ENCODE assay signal across 19 mouse cellular contexts in genomic region chr1:172212776-172213175, GRCm38 (mm10). TPM values are rescaled to one million over a fixed set of nuclear protein-coding genes. Genes with fewer than 3 reads are reported as not detected.
A peak's percentile ranks its signal among the peaks of the same experiment; 100 is the strongest.
DNase-seq lines count a peak whose midpoint lies in the region; ATAC-seq and TF ChIP-seq lines count a peak whose summit lies in the region.
"Had no signal": no experiment of that assay in that cellular context is flagged by ENCODE, and none has a peak within 500 bp of the region (broad histone marks: within the 10 kb centered on the region; RNA-seq: fewer than 3 reads in every experiment).

No protein-coding gene starts in this region.

- H3K9ac ChIP-seq in heart, embryonic 11.5 days (ENCODE audit: low read depth, low read length), result 0 out of 2 replicates have a peak overlapping the region, but pooled peaks have one; percentile 34
- no peak overlapping the region for H3K9ac ChIP-seq in kidney, embryonic 16.5 days (replicated peaks; ENCODE audit: low read length)
- peak overlapping the region; percentile 35; the same call in 1 of the 2 replicates for H3K9ac ChIP-seq in ES-E14 (ENCODE audit: insufficient read depth, low read depth, low read length, poor library complexity, severe bottlenecking)
- H3K9ac ChIP-seq: liver, embryonic 15.5 days had no signal

- H3K9me3 ChIP-seq in heart, embryonic 11.5 days (replicated peaks; ENCODE audit: control insufficient read depth, low read length), result no peaks in the 10 kb centered on the region
- no peaks in the 10 kb centered on the region for H3K9me3 ChIP-seq in kidney, embryonic 16.5 days (ENCODE audit: low read length)
- no peaks in the 10 kb centered on the region for H3K9me3 ChIP-seq in ES-E14 (ENCODE audit: control insufficient read depth, insufficient read depth, low read depth, low read length)
- no peaks in the 10 kb centered on the region for H3K9me3 ChIP-seq in limb, embryonic 10.5 days (replicated peaks)
- H3K9me3 ChIP-seq: liver, embryonic 15.5 days; megakaryocyte, embryonic 14.5 days had no signal

- no peak for ATAC-seq in heart, embryonic 11.5 days (replicated peaks; ENCODE audit: insufficient number of reproducible peaks, low FRiP score, low TSS enrichment)
- no peak for ATAC-seq in kidney, embryonic 16.5 days (ENCODE audit: low FRiP score, low TSS enrichment)

- H3K27me3 ChIP-seq in heart, embryonic 11.5 days (ENCODE audit: control insufficient read depth, insufficient read depth, low read length), result no peaks in the 10 kb centered on the region
- no peaks in the 10 kb centered on the region for H3K27me3 ChIP-seq in kidney, embryonic 16.5 days (ENCODE audit: insufficient read depth, low read length)
- H3K27me3 ChIP-seq in limb, embryonic 10.5 days (ENCODE audit: low read depth, poor library complexity, severe bottlenecking), result no peaks in the 10 kb centered on the region
- H3K27me3 ChIP-seq: liver, embryonic 15.5 days had no signal

- in situ Hi-C loops in ES-E14 (cut with MboI; ENCODE audit: low sequenced_read_pairs in 2 of 2, unreplicated experiment in 2 of 2), result no loop called here

- peaks cover 9% of the 10 kb centered on the region for H3K4me1 ChIP-seq in heart, embryonic 11.5 days (ENCODE audit: control insufficient read depth, insufficient read depth, low read length)
- peaks cover 23% of the 10 kb centered on the region for H3K4me1 ChIP-seq in kidney, embryonic 16.5 days (ENCODE audit: insufficient read depth, low read length)
- H3K4me1 ChIP-seq in ES-E14 (ENCODE audit: control insufficient read depth in 2 of 2, insufficient read depth in 2 of 2, low read length in 2 of 2, poor library complexity in 1 of 2), result peaks cover 5 to 16% of the 10 kb centered on the region in 2 experiments
- H3K4me1 ChIP-seq in limb, embryonic 10.5 days, result peaks cover 24% of the 10 kb centered on the region

- 47% methylated on average over 5 of the region's 5 CpGs for WGBS in heart, embryonic 11.5 days (ENCODE audit: insufficient replicate concordance)
- WGBS in kidney, embryonic 16.5 days, result 61% methylated on average over 5 of the region's 5 CpGs
- 61% methylated on average over 5 of the region's 5 CpGs for WGBS in limb, embryonic 10.5 days

- no peak overlapping the region for H3K27ac ChIP-seq in heart, embryonic 11.5 days (ENCODE audit: low read depth, low read length)
- H3K27ac ChIP-seq in kidney, embryonic 16.5 days (ENCODE audit: low read length), result peak overlapping the region; percentile 46; the same call in 1 of the 2 replicates
- H3K27ac ChIP-seq in ES-E14 (ENCODE audit: insufficient read depth, low read depth, low read length, poor library complexity, severe bottlenecking), result no peak overlapping the region
- peak overlapping the region; percentile 65 for H3K27ac ChIP-seq in limb, embryonic 10.5 days
- H3K27ac ChIP-seq: liver, embryonic 15.5 days had no signal

- H3K36me3 ChIP-seq in heart, embryonic 11.5 days (ENCODE audit: control insufficient read depth, insufficient read depth, low read length), result no peaks in the 10 kb centered on the region
- H3K36me3 ChIP-seq in kidney, embryonic 16.5 days (ENCODE audit: insufficient read depth, low read length), result no peaks in the 10 kb centered on the region
- H3K36me3 ChIP-seq in ES-E14 (ENCODE audit: control insufficient read depth, insufficient read depth, low read length, poor library complexity, severe bottlenecking), result no peaks in the 10 kb centered on the region
- no peaks in the 10 kb centered on the region for H3K36me3 ChIP-seq in limb, embryonic 10.5 days
- H3K36me3 ChIP-seq: liver, embryonic 15.5 days had no signal

- H3K4me3 ChIP-seq in heart, embryonic 11.5 days (ENCODE audit: low read depth, low read length), result no peak overlapping the region
- no peak overlapping the region for H3K4me3 ChIP-seq in kidney, embryonic 16.5 days (ENCODE audit: low read length)
- H3K4me3 ChIP-seq in ES-E14 (ENCODE audit: insufficient read depth in 1 of 2, low read depth in 1 of 2, low read length in 2 of 2, poor library complexity in 1 of 2, severe bottlenecking in 1 of 2), result no peak overlapping the region
- no peak overlapping the region for H3K4me3 ChIP-seq in limb, embryonic 10.5 days
- H3K4me3 ChIP-seq: liver, embryonic 15.5 days; megakaryocyte, embryonic 14.5 days had no signal

- no peak overlapping the region for H3K4me2 ChIP-seq in heart, embryonic 11.5 days
- no peak overlapping the region for H3K4me2 ChIP-seq in kidney, embryonic 16.5 days (replicated peaks; ENCODE audit: low read depth, low read length)
- H3K4me2 ChIP-seq: liver, embryonic 15.5 days had no signal

- DNase-seq in heart, adult 11 months, result no peak
- DNase-seq in kidney, postnatal 36 days, result no peak
- DNase-seq in ES-E14 (ENCODE audit: low read depth, low spot score), result no peak
- DNase-seq in limb, embryonic 10.5 days (ENCODE audit: low spot score), result no peak
- DNase-seq in cerebellum, adult 8-10 months, result no peak
- DNase-seq: adrenal gland, postnatal 36 days; cerebellum, postnatal 14 days; heart, adult 18-20 months; kidney, adult 8-10 months; lung, postnatal 10 days; thymus, adult 18-20 months had no signal

TF ChIP-seq in ES-E14, 5 proteins besides CTCF, POLR2A, EP300 and RAD21:
- TF ChIP-seq CHD2 (IDR thresholded peaks at IDR 0.05; ENCODE audit: low read depth, low read length) (no peak), HCFC1 (IDR thresholded peaks at IDR 0.05; ENCODE audit: borderline replicate concordance, insufficient read depth, low read length) (no peak), MAFK (IDR thresholded peaks at IDR 0.05; ENCODE audit: insufficient read depth, low read depth, low read length) (no peak), ZC3H11A (IDR thresholded peaks at IDR 0.05; ENCODE audit: borderline replicate concordance, low read depth, low read length) (no peak), ZNF384 (IDR thresholded peaks at IDR 0.05; ENCODE audit: low read depth, low read length) (no peak)
TF ChIP-seq in ES-E14: peak in this region for 0.

RNA-seq across cellular contexts. Expression of gene Pea15a, which starts 6.2 kb away (rescaled TPM):
- polyA plus RNA-seq in heart, embryonic 11.5 days (2014; fragmentation: Nextera tagmentation; extraction: Ambion mirVana), result 121 and 147 TPM in 2 replicates
- polyA plus RNA-seq in kidney, embryonic 16.5 days (2015; fragmentation: Nextera tagmentation; extraction: Ambion mirVana), result 129 and 132 TPM in 2 replicates
- total RNA-seq in ES-E14 (2012; rRNA removed), result 13.3 and 21.3 TPM in 2 replicates
- 68.0 and 88.4 TPM in 2 replicates for polyA plus RNA-seq in limb, embryonic 10.5 days (2016; fragmentation: Nextera tagmentation; extraction: Ambion mirVana)

RNA-seq across cellular contexts. Expression of gene Casq1, which starts 6.9 kb away (rescaled TPM):
- 205 and 230 TPM in 2 replicates for polyA plus RNA-seq in heart, embryonic 11.5 days (2014; fragmentation: Nextera tagmentation; extraction: Ambion mirVana)
- polyA plus RNA-seq in kidney, embryonic 16.5 days (2015; fragmentation: Nextera tagmentation; extraction: Ambion mirVana), result 5.2 and 5.6 TPM in 2 replicates
- 1.8 and 2.4 TPM in 2 replicates for total RNA-seq in ES-E14 (2012; rRNA removed)
- polyA plus RNA-seq in limb, embryonic 10.5 days (2016; fragmentation: Nextera tagmentation; extraction: Ambion mirVana), result 1.0 and 1.6 TPM in 2 replicates

RNA-seq across cellular contexts. Expression of gene Atp1a4, which starts 45.4 kb away (rescaled TPM):
- polyA plus RNA-seq in heart, embryonic 11.5 days (2014; fragmentation: Nextera tagmentation; extraction: Ambion mirVana), result 0.31 and 0.35 TPM in 2 replicates
- polyA plus RNA-seq in kidney, embryonic 16.5 days (2015; fragmentation: Nextera tagmentation; extraction: Ambion mirVana), result 0.05 TPM in 1 of 2 replicates, not detected in the other
- 1.5 and 2.2 TPM in 2 replicates for total RNA-seq in ES-E14 (2012; rRNA removed)
- not detected in 2 replicates for polyA plus RNA-seq in limb, embryonic 10.5 days (2016; fragmentation: Nextera tagmentation; extraction: Ambion mirVana)
- total RNA-seq: heart, adult 18-20 months; layer of hippocampus, adult 18-20 months had no signal
- polyA plus RNA-seq: C2C12; limb, embryonic 11.5 days; spleen, adult 2 months had no signal

RNA-seq across cellular contexts. Expression of gene Igsf8, which starts 48.7 kb away (rescaled TPM):
- polyA plus RNA-seq in heart, embryonic 11.5 days (2014; fragmentation: Nextera tagmentation; extraction: Ambion mirVana), result 22.8 and 24.0 TPM in 2 replicates
- polyA plus RNA-seq in kidney, embryonic 16.5 days (2015; fragmentation: Nextera tagmentation; extraction: Ambion mirVana), result 60.2 and 69.7 TPM in 2 replicates
- 43.5 and 108 TPM in 2 replicates for total RNA-seq in ES-E14 (2012; rRNA removed)
- 30.0 and 40.8 TPM in 2 replicates for polyA plus RNA-seq in limb, embryonic 10.5 days (2016; fragmentation: Nextera tagmentation; extraction: Ambion mirVana)

Comparison
In these comparisons a context has a peak if more than half of its experiments do, and no peak if none do; other contexts are left out.
1. H3K27ac ChIP-seq: peak in kidney, embryonic 16.5 days (single experiment) and limb, embryonic 10.5 days (single experiment); none in heart, embryonic 11.5 days (single experiment) and ES-E14 (single experiment).
2. RNA of gene Casq1, which starts 6.9 kb away (polyA plus RNA-seq): 205 to 230 TPM in heart, embryonic 11.5 days; 5.2 to 5.6 TPM in kidney, embryonic 16.5 days and 1.0 to 1.6 TPM in limb, embryonic 10.5 days; every median in the first group is over 10 times any median in the second.